Mouse (Mus musculus): ENCODE measurements around the gene Bud31.
"Not testable (repeated sequence)": the region's sequence is repeated elsewhere in the genome, so short reads cannot be mapped to it uniquely, and the experiment has no call there.

Bud31 gene

GRCm38 (mm10) chr5:145123396-145123795 is 16.8 kb upstream of the Bud31 start:
- intact Hi-C loops (cut with DNase I), result no loop called here

- intact Hi-C loops (cut with DNase I), result no loop called here
Measured at GRCm38 (mm10) chr5:145126580-145126979, 13.6 kb upstream of the Bud31 start.

GRCm38 (mm10) chr5:145129124-145129523 is 11.0 kb upstream of the Bud31 start:
- intact Hi-C loops (cut with DNase I), result no loop called here

GRCm38 (mm10) chr5:145129773-145130172 is 10.4 kb upstream of the Bud31 start:
- intact Hi-C loops (cut with DNase I), result not testable (repeated sequence)

GRCm38 (mm10) chr5:145130191-145130590 is 10.0 kb upstream of the Bud31 start:
- intact Hi-C loops (cut with DNase I), result no loop called here

GRCm38 (mm10) chr5:145130995-145131394 is 9.2 kb upstream of the Bud31 start:
- intact Hi-C loops (cut with DNase I), result no loop called here

GRCm38 (mm10) chr5:145133275-145133674 is 6.9 kb upstream of the Bud31 start:
- intact Hi-C loops (cut with DNase I), result not testable (repeated sequence)

- intact Hi-C loops (cut with DNase I), result no loop called here
Measured at GRCm38 (mm10) chr5:145138836-145139235, 1.3 kb upstream of the Bud31 start.

- intact Hi-C loops (cut with DNase I), result no loop called here
Measured at GRCm38 (mm10) chr5:145140611-145141010, 449 bp downstream of the Bud31 start.

- intact Hi-C loops (cut with DNase I), result no loop called here
Measured at GRCm38 (mm10) chr5:145147748-145148147, 7.6 kb downstream of the Bud31 start.

GRCm38 (mm10) chr5:145149294-145149693 is 9.1 kb downstream of the Bud31 start:
- intact Hi-C loops (cut with DNase I), result no loop called here

- intact Hi-C loops (cut with DNase I), result no loop called here
Measured at GRCm38 (mm10) chr5:145152690-145153089, 12.5 kb downstream of the Bud31 start.

GRCm38 (mm10) chr5:145161361-145161760 is 21.2 kb downstream of the Bud31 start:
- intact Hi-C loops (cut with DNase I), result no loop called here

- intact Hi-C loops (cut with DNase I), result no loop called here
Measured at GRCm38 (mm10) chr5:145164710-145165109, 24.5 kb downstream of the Bud31 start.

GRCm38 (mm10) chr5:145165184-145165583 is 25.0 kb downstream of the Bud31 start:
- intact Hi-C loops (cut with DNase I), result no loop called here

- intact Hi-C loops (cut with DNase I), result no loop called here
Measured at GRCm38 (mm10) chr5:145166536-145167305, 26.6 kb downstream of the Bud31 start, which contains the start of the genes Ptcd1 and Cpsf4. TSS of gene Ptcd1 (minus strand) at chr5:145167108. TSS of gene Cpsf4 (plus strand) at chr5:145167213.

GRCm38 (mm10) chr5:145167306-145167661 is 27.1 kb downstream of the Bud31 start:
- intact Hi-C loops (cut with DNase I), result no loop called here

GRCm38 (mm10) chr5:145178461-145178980 is 38.4 kb downstream of the Bud31 start:
- intact Hi-C loops (cut with DNase I), result no loop called here

GRCm38 (mm10) chr5:145185244-145185643 is 45.1 kb downstream of the Bud31 start:
- intact Hi-C loops (cut with DNase I), result no loop called here

GRCm38 (mm10) chr5:145189416-145189815 is 49.3 kb downstream of the Bud31 start:
- intact Hi-C loops (cut with DNase I), result no loop called here

GRCm38 (mm10) chr5:145190373-145190772 is 50.2 kb downstream of the Bud31 start:
- intact Hi-C loops (cut with DNase I), result no loop called here

- intact Hi-C loops (cut with DNase I), result no loop called here
Measured at GRCm38 (mm10) chr5:145190875-145191798, 51.0 kb downstream of the Bud31 start.

Measured in adrenal gland (tissue).